Mouse (Mus musculus) layer of hippocampus, postnatal 36 days (tissue): Measurements from ENCODE around the gene Tppp3. TPM values are rescaled to one million over a fixed set of nuclear protein-coding genes. Genes with fewer than 3 reads are reported as not detected.

ENCODE experiments used
- DNase-seq, 2 experiments: peaks; one replicate each; pipeline ENCODE4 v3.0.0; 2022
- total RNA-seq, 2 experiments: library from RNA; stranded (reverse); gene quantifications; 2 replicates each; pipeline ENCODE4 v1.2.3; 2021

Gene Tppp3
- total RNA-seq, 2 experiments from 2014 or later, result 31.9 TPM

DNA sequence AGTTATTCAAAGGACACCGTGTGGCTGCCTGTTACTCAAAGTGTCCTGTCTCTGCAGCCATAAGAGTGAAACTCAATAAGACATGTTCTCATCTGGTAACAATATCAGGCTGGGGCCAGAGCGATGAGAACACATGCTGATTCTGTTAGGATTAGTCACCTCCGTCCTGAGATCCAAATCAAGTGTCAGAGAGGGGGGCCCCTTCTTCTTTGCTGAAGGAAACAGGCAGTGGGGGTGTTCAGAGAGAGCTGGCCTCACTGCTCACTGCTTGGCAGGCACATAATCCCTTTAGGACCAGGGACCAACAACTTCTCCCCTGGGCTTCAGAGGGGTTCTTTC is 12.7 kb upstream of the Tppp3 start:
- DNase-seq, result no peak

DNA sequence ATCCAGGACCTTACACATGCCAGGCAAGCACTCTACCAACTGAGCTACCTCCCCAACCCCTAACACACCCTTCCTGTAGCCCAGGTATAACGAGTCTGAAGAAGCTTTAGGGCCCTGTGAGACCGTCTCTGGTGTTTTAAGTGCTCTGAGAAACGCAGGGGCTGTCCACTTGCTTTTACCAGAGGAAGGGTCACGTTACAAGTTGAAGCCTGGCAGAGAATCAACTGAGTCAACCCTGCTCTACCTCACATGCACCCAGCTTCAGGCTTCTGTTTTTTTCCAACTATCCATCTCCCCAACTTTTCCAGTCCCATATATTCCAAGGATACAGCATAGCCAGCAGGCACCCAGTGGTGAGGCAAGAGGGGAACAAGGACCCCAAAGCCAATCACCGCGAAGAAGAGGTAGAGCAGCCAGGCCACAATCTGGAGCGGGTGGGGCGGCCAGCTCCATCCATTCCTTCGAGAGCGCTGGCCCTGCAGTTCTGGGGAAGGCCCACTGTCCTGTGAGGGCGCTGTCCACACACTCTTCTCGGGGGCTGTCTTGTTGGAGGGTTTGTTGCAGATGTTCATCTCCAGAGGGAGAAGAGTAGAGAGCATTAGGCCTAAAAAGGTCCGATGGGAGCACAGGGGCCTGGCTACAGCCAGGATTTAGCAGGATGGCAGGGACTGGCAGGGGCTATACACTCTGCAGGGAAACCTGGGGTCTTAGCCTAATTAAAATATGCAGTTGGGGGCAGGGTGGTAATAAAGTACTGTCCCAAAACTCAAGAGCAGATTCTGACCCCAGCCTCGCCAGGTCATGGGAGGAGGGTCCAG is 12.1 kb upstream of the Tppp3 start:
- DNase-seq, result no peak

DNA sequence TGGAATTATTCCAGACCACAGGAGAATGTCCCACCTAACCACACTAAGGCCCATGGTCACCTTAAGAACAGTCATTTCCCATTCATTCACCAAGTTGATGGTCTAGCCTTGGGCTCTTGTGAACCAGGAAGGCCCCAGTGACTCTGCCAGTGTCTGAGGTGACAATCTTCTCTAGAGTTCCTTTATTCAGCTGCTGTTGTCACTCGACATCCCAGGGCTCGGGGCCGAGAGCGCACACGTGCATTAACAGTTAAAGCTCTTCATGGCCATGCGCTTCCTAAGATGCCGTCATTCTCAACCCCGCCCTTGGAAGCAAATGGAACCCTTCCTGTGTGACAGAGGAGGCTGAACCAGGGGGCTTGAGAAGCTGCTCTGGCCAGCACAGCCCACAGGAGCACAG is 10.8 kb upstream of the Tppp3 start:
- DNase-seq, result no peak

- DNase-seq, result no peak
These were observed 10.1 kb upstream of the Tppp3 start for GRCm38 (mm10) chr8:105481453-105481852.

- no peak for DNase-seq
These were observed 9.7 kb upstream of the Tppp3 start for GRCm38 (mm10) chr8:105481013-105481412.

GRCm38 (mm10) chr8:105477792-105478191 is 6.5 kb upstream of the Tppp3 start:
- no peak for DNase-seq

GRCm38 (mm10) chr8:105476628-105477413 is 5.5 kb upstream of the Tppp3 start:
- DNase-seq, result no peak

DNA sequence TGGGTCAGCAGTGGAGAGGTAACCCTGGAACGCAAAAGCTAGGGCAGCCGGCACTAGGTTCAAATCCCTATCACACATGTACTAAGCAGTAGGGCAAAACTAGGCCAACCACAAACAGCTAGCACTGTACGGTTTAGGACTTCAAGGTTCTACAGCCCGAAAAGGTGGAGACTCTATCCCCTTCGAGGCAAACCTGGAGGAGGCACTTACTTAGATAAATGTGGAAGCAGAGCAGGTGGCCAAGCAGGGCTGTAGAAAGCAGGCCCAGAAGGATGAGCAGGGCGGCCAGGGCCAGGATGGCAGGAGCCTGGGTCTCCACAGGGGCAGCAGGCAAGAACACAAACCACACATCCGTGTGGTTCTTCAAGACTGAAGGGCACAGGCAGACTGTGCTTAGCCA is 4.8 kb upstream of the Tppp3 start:
- DNase-seq, result no peak

GRCm38 (mm10) chr8:105475742-105476141 is 4.4 kb upstream of the Tppp3 start:
- no peak for DNase-seq

GRCm38 (mm10) chr8:105475254-105475653 is 3.9 kb upstream of the Tppp3 start:
- DNase-seq, result no peak

DNA sequence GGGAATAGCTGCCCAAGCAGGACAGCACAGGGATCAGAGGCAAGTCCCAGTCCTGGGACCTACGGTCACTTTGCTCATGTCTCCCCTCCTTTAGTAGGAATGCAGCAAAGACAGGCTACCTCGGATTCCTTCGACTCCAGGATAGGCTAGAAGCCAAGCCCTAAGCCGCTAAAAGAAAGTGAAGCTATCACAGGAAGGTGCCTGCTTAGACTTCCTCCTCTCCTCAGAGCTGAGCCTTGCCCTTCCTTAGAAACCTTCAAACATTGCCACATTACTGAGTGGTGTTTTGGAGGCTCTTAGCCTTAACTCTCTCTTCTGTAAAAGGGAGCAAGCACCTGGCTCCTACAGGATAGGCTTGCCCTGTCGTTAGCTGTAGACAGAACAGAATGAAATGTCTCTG is 3.4 kb upstream of the Tppp3 start:
- no peak for DNase-seq

DNA sequence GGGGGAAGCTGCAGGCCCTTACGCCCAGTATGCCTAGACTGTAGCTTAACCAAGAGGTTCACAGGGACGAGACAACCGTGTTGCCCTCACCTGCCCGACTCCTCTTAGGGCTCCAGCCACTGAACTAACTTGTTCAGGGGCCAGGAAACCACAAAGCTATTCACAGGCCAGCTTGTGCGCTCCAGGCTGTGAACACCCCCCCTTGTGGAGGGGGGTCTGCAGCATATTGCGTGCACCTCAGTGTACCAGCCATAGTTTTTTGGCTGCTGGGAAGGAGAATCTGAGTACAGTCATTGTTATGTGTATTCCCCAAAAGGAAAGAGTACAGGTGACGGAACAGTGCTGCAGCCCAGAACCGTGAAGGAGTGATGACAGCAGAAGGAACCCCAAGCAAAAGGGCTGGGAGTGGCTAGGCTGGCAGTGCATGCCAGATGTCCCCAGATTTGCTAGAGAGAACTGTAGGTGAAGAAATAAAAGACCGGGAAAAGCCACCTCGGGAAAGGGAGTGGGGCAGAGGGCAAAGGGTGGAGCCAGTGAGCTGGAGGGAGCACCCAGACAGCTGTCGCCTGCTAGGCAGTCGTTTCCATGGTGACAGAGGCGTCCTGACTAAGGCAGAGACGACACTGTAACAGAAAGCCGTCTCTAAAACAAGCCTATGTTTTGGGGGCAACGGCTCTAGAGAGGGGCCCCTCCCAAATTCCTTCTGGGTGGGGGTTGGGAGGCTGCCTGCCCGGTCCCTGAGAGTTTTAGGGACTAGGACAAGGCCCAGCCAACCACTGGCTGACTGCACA is 2.7 kb upstream of the Tppp3 start:
- DNase-seq, result no peak

GRCm38 (mm10) chr8:105472983-105473382 is 1.7 kb upstream of the Tppp3 start:
- no peak for DNase-seq

GRCm38 (mm10) chr8:105472414-105472932 is 1.1 kb upstream of the Tppp3 start:
- DNase-seq, result no peak

DNA sequence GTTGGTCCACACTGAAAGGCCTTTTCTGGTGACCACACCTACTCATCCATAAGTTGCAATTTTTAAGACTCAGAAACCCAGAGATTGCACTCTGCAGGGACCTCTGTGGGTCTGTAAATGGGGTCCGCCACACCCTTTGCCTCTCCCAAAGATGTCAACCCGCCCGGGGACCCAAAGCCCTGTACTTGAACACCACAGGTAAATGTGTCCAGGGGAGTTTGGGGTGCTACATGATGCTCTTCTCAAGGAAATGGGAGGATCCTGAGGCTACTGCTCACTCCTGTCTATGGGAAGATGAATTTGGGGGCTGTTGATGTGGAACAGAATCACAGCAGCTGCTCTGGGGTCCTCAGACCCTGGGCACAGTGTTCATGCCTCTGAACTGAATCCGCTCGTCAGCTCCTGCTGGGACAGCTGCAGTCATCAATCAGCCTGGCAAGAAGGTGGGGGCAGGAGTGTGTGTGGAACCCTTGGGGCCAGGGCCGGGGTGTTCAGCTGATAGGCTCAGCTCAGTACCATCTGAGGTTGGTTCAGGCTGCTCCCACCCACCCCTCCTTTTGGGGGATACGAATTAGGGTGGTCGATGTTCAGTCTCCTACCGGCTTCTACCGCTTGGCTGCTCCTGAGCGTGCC is 529 bp downstream of the Tppp3 start:
- no peak for DNase-seq

DNA sequence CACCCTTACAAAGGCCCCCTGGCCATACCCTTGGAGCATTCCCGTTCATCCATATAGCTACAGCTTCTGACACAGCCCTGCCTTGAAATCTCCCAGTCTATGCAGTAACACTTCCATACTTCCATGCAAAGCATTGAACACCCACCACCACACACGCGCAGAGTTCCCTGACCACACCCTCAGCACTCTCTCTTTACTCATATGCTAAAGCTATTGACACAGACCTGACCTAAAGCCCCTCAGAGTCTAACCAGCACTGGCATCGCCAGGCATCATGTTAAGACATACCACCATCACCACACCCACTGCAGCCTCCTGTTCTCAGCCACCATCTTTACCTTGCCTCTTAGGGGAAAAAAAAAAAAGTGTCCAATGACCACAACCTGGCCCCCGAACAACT is 1.1 kb downstream of the Tppp3 start:
- no peak for DNase-seq

DNA sequence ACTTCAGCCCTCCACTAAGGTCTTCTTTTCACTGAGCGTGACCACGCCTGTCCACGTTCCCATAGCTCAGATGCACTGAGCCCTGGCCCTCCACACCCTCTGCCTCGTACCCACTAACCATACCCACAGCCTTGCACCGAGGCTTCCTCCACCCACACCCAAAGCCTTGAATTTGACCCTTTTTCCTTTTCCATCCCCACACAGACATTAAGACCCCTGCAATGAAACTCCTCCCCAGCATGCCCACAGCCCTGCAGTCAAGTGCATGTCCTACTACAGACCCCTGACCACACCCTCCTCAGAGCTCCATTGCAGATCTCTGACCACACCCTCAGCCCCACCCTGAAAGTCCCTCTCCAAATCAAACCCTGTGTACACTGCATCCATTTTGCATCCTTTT is 1.5 kb downstream of the Tppp3 start:
- no peak for DNase-seq

- peak; percentile 61 to 66 for DNase-seq
These were observed 2.2 kb downstream of the Tppp3 start for GRCm38 (mm10) chr8:105469041-105469695.

DNA sequence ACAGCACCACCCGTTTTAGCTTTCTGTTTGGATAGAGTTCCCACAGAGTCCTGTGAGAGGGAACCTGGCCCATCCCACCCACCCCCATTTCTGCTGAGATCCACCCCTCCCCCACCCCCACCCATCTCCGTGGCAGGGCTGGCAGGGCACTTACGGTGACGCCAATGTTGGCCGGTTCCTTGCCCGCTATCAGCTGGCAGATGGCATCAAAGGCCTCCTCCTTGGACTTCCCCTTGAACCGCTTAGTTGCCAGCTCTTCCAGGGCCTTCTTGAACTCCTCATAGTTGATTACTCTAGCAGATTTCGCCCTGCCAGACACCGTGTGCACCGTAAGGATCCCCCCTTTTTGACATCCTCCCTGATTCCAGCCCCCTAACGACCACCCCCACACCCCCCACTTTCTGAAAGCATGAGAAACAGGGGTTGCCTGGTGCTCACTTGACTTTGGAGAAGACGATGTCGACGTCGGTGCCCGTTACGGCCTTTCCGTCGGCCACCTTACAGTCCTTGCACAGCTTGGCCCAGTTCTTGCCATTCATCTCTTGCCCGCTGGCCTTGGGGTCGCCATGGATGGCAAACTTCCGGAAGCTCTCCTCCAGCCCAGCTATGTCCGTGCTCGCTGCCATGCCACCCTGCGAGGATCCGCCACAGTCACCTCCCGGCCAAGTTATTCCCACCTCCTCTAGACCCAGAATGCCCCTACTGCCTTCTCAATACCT is 3.2 kb downstream of the Tppp3 start:
- DNase-seq, result no peak

DNA sequence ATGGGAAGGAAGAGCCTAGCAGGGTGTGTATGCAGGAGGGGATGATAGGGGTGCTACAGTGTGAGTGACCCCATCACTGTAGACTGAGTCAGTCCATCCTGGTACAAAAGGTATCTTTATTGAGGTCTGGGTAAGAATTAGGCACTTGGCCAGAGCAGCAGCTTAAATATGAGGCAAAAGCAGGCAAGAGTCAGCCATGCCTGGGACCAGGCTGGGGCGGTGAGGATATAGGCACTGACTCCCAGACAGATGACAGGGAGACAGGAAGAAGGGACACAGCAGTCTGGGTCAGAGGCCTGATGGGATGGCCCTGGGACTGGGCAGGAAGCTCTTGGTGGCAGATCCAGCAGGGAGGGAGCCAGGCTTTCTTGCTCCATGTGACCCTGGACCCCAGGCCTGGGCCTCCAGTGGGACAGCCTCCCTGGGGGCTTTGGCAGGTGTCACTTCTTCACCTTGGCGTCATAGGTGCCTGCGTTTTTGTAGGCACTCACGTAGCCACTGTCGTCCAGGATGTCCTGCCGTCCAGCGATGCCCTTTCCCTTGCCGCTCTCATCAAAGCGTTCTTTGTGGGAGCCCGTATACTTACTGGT is 3.8 kb downstream of the Tppp3 start:
- DNase-seq, result no peak
